Mouse (Mus musculus): ENCODE measurements around the gene Nav2.

Nav2 gene

DNA sequence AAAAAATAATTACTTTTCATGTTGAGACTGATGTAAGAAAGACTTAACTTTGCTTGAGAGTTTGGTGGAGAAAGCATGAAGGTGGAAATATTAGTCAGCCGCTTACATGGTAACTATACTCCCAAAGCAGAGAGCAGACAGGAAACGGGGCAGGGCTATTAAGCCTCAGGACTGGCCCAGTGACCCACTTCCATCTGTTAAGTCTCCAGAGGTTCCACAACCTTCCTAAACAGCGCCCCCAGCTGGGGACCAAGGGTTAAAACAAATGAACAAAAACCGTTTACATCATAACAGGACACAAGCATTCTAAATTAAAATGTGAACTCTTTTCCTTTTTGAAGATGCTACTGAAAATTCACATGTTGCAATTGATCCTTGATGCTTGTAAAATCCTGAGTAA is 29.7 kb downstream of the Nav2 start:
- WGBS, result 49% methylated on average over 4 of the region's 4 CpGs

DNA sequence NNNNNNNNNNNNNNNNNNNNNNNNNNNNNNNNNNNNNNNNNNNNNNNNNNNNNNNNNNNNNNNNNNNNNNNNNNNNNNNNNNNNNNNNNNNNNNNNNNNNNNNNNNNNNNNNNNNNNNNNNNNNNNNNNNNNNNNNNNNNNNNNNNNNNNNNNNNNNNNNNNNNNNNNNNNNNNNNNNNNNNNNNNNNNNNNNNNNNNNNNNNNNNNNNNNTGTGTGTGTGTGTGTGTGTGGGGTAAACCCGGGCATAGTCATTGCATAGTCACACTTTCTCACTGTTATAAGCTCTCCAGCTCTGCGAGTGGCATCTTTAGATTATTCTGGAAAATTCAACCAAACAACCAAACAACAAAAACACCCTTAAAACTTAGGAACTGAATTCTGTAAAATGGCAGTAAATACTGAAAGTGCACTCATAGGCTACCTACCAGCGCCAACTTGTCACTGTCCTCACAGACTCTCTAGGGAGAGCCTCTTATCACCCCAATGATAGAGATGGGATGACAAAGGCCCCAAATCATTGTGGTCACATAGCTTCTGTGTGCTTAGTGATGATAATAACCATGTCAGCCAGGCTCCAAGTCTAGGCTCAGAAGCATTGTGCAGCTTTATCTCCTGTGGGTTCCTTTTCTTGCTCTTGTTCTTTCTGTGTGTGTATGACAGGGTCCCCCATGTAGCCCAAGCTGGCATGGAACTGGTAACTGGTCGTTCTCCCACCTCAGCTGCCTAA is 40.0 kb downstream of the Nav2 start:
- 89% methylated on average over 4 of the region's 4 CpGs for WGBS

DNA sequence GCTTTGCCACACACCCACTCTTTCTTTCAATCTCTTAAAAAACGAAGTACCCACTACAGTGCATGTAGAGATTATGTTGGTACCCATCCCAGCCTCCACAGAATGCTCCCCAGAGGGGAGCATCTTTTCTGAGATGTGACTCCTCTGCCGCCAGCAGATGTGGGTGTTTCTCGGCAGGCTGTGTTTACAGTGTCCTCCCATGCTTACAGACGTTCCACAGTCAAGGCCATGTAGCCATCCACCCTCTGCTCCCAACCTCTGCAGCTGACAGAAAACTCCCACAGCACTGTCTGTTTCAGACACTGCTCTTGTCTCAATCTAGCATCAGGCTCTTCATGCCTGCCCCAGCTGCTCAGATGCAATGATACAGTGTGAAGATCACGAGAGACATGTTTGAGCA is 46.0 kb downstream of the Nav2 start:
- WGBS, result 42% methylated on average over 5 of the region's 5 CpGs

DNA sequence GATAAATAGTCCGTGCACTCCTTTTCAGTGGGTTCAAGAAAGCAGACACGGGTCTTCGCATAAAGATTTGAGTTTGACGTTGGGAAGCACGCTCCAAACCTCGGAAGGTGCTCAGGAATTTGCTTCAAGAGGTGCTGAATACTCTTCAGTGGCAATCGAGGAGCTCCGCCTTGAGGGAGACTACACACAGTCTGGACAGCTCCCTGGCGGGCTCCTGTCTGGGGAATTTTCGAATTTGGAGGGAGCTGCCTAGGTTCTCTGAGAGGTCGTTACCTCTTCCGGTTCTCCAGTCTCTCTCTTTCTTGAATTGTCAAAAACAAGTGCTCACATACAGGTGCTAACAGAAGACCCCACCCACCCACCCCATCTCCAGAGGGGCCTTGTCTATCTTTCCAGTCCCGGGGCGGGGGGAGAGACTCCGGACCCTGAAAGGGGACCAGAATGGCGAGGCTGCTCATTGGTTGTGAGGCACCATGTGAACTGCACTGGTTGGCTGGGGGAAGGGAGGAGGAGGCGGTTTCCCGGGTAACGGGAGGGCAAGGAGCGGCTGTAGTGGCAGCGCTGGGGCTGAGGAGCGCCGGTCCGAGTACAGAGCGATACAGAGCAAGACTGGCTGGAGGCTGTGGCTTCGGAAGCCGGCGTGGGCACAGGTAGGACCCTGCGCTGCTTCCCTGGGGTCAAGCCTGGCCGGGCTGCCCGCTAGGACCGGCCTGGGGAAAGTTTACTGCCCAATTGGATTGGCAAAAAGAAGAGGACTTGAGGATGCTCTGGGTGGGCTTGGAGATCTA is 50.2 kb downstream of the Nav2 start:
- WGBS, result 2% methylated on average over 32 of the region's 32 CpGs

DNA sequence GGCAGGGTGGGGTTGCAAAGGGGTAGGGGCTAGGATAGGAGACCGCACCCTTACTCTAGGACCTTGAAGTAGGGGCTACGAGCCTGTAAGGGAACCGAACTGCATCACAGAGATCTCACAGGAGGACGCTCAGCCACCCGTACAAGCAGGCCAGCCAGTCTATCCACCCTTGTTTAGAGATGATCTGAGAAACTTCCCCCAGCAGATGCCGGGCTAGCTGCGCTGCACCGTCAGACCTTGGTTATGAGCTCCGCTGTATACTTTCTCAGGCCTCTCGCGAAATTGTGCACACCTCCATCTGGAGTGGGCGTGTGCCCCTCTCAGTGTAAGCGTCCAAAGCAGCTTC is 50.8 kb downstream of the Nav2 start:
- WGBS, result 8% methylated on average over 13 of the region's 13 CpGs

DNA sequence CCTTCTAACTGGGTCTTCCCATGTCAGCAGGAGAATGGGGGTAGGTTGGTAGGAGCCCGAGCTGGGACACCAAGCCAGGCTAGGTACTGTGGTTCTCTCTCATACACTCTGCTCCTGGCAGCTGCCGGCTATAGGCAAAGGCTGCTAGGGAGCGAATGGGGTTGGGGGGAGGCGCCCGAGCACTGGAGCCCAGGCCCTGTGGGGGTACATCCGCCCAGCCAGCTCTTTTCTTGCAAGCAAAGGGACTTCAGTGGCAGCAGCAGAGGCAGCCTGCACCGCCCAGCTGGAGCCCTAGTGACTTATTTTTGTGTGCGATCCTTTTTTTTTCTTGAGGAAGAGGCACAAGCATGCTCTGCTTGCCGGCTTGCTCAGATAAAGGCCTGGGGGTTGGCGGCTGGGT is 51.6 kb downstream of the Nav2 start:
- WGBS, result 27% methylated on average over 10 of the region's 10 CpGs

DNA sequence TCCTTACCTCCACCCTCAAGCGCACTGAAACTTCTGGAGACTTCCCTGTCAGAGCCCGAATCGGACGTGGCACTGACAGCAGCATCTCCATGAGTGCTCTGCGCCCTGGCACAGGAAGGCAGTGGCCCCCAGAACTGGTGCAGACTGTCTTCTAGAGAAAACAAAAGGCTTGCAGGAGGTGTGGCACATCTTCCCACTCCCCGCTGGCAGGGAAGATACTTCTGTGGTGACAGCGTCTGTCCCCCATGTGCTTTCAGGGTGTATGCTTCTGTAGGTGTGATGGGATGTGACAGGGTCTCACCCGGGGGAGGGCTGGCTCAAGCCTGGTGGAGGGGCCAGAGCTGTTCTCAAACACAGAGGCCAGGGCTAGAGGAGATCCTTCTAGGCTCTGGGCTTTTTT is 53.0 kb downstream of the Nav2 start:
- WGBS, result 39% methylated on average over 8 of the region's 8 CpGs

DNA sequence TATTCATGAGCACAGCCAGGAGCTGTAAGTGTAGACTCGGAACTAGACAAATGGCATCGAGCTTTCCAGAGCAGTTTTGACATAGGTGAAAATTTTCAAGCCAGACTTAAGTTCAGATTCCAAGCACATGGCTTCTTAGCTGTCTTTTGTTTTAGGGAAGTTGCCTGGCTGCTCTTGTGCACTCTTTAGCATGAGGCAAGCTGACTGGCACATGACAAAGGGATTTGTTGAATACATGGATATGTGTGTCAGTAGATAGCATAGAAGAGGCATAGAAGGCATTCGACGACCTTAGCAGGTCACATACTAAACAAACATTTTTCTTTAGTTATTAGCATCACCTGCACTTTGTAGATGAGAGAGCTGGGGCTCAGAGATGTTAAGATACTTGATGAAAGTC is 53.4 kb downstream of the Nav2 start:
- 53% methylated on average over 4 of the region's 4 CpGs for WGBS

DNA sequence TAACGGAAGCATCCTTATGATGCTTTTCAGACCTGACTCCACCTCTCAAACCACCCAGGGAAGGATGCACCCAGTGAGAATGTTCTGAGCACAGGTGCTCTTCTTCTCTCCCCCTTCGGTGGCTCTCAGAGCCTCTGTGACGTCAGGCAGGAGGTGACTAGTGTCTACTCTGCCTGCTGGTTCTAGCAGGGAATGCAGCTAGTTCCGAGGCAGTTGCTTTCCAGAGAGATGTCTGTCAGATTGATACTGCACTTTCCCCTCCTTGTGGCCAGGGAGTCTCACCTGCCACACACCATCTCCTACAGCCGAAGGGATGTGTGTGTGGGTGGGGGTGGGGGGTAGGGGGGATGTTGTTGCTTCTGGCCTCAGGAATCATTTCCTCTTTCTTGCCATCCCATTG is 54.6 kb downstream of the Nav2 start:
- 40% methylated on average over 5 of the region's 5 CpGs for WGBS

DNA sequence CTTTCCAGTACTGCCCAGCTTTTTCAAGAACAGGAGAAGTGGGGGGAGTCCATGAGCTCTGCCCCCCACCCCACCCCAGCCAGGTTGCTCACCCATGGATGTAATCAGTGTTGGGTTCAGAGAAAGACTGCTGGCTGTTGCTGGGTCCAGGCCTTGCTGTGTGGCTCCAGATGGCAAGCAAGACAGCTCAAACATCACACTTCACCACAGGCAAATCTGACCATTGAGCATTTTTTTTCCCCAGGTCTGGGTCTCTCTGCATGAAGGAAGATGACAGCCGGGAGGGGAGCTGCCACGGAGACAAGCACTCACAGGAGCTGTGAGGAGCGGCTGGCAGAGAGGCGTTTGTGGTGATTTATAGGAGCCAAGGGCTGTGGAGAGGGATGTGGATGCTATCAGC is 55.0 kb downstream of the Nav2 start:
- 81% methylated on average over 4 of the region's 4 CpGs for WGBS

DNA sequence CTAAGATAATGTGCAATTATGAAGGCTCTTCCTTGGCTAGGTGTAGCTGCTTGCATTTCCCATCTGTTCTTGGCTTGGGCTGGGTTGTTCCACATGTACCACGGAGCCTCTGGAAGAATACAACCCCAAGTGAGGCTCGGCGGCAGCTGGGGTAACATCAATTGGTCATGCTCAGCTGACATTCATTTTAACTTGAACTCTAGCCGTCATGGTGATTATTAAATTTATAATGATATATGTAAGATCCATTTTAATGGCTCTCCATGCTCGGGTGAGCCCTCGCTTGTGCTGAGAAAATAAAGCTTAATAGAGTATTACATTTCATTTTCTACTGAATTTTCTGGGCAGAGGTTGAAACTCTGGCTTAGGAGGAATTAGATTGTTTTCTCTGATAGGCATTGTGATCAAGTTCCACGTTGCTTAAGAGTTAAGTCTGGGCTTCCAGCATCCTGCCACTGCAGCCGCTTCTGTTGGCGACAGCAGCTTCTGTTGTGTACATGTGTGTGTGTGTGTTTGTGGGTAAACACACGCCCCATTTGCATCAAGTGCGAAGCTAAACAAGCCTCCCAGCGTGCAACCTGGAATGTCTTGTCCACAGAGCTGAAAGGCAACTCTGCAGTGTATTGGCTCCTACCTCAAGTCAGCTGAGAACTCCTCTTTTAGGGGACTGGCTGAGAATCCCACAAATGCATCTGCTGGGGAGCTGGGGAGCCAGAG is 57.4 kb downstream of the Nav2 start:
- 61% methylated on average over 12 of the region's 12 CpGs for WGBS

DNA sequence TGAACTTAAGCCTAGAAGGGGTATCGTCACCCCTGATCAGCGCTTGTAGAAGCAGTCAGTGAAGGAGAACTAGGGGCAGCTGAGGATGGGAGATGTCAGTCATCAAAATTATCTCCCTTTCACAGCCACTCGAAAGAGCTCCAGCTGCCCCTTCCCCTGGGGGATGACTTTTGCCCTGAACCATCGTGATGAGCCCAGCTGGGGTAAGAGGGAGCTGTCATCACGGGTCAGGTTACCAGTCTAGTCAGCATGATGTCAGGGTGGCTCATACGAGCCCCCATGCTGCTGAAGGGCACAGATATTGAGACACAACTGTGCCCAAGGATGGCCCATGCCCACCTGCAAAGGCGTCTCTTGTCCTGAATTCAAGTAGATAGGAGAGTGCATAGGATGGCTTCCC is 72.5 kb downstream of the Nav2 start:
- WGBS, result 87% methylated on average over 7 of the region's 7 CpGs

DNA sequence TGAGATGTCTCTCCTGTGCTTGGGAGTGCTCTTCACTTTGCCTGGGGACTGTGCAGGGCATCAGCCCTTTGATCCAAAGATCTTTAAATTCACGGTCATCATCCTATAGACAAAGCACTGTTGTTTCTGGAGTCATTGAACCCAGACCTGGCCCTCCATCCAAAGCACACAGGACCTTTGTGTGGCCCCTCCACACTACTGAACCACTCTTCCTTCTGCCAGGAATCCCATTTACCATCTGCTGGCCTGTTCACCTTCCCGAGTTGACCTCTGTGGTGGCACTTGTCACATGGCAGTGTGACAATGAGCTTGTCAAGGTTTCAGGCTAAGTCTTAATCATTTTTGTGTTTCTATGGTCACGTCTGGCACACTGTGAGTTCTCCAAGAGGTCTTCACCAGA is 73.3 kb downstream of the Nav2 start:
- 76% methylated on average over 3 of the region's 3 CpGs for WGBS

DNA sequence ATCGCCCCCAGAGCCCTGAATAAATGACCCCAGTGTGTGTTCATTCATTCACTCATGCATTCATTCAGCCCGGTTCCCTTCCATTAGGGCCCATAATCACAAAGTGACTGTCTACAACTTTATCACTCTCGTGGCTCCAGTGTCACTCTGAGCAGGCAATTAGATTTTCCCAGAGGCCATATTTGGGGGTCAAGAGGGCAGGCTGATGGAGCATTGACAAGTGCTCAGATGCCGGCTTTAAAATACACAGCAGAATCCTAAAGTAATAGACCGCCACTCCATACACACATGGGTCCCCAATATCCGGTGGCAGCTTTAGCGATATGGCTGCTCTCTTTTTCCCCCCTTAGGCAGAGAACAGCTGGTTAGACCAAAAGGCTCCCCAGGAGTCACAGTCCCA is 74.1 kb downstream of the Nav2 start:
- WGBS, result 96% methylated on average over 7 of the region's 7 CpGs

DNA sequence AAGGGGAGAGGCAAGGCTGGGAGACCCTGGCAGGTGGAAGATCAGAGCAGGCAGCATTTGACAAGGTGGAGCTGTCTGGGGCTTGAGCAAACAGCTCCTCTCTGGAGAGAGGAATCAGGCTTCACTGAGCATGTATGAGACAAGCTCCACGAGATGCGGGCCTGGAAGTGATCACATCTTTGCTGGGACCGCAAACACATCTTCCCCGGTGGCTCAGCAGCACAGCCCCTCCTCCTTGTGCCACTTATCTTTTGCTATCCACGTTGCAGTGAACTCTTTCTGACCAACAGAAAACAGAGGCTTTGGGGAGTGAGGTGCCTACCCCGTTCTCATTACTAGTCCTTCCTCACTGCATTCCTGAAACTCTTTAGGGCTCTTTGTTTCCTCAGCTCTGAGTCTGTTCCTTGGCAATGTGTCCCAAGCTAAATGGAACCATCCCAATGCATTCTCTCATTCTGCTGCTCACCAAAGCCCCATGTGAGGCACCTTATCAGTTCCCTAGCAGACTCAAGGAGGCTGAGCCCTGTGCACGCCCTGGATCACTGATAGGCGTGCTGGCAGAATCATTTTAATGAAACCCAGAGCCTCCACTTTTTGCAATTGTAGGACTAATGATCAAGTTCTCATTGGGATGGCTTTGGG is 83.5 kb downstream of the Nav2 start:
- 71% methylated on average over 8 of the region's 8 CpGs for WGBS

DNA sequence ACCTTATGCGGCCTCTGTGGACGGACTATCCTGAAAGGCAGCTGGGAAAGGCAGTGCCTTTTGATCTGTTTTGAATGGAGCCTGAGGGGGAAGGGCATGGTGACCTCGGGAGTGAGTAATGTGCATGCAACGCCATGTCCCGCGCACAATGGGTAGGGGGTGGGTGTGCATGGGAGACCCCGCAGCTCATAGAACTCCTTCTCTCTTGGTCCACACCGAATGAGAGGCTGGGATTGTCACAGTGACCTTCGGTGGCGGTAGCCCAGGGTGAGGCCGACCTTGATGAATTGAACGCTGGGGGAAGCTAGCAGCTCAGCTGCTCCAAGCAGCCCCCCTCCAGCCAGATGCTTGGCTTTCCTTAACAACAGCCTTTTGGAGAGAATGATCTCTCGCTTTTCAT is 86.7 kb downstream of the Nav2 start:
- 39% methylated on average over 13 of the region's 13 CpGs for WGBS

DNA sequence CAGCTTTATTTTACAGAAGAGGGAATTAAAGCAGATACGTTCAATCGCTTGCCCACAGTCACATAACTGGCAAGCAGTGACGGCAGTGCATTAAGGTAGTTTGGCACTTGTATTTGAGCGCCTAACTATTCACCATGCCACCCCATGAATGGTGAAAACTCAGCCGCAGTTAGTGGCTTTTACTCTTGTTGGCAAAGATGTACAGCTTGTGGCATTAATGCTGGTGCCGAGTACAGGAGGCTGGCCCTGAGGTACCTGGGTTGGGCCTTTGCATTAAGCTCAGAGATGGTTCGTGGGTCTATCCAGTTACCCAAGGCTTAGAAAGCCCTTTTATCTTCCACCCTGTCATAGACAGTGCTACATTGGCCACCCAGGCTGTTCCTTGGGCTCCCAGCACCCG is 87.2 kb downstream of the Nav2 start:
- WGBS, result 83% methylated on average over 8 of the region's 8 CpGs

DNA sequence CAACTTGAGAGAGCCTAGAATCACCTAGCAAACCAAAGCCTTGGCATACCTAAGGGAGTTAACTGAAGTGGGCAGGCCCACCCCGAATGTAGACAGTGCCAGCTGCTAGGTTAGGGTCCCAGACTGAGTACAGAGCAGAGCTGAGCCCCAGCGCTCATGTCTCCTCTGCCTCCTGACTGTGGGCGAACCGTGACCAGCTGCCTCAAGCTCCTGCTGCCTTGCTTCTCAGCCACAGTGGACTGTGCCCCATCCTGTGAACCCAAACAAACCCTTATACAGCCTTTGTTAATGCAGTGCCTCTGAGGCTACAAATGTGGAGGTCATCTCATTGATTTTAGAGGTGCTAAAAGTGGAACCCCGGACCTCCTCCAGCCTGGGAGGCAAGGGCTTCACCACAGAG is 88.3 kb downstream of the Nav2 start:
- WGBS, result 84% methylated on average over 5 of the region's 5 CpGs

DNA sequence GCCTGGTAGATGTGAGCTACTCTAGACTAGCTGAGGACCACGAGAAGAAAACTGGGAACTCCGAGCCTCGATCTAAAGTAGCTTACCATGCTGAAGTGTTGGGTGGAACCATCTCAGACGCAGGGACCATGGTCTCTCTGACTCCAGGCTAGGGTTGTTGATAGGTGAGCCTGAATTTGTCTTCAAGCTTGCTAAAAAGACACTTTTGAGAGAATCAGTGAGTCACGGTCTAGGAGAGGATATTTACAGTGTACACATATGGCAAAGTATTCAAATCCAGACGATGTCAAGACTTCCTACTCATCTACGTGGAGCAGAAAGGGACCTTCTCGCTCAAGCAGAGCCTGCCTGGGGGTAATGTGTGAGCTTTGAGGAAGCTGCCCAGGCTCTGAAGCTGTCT is 89.6 kb downstream of the Nav2 start:
- WGBS, result 63% methylated on average over 8 of the region's 8 CpGs

DNA sequence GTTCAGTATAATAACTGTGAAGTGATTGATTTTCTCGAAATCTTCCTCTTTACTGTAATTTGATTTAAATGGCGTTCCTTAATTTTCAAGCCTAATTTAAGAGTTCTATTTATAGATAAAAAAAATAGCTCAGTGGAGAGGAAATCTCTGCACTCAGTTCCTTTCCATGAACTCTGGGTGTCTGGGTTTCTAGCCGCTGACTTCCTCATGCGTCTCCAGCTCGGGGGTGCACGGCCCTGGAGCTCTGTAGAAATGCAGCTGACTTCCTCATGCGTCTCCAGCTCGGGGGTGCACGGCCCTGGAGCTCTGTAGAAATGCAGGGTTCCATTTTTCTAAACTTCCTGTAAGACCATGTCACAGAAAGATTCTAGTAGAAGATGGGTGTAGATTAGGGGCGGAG is 90.1 kb downstream of the Nav2 start:
- WGBS, result 63% methylated on average over 10 of the region's 10 CpGs

DNA sequence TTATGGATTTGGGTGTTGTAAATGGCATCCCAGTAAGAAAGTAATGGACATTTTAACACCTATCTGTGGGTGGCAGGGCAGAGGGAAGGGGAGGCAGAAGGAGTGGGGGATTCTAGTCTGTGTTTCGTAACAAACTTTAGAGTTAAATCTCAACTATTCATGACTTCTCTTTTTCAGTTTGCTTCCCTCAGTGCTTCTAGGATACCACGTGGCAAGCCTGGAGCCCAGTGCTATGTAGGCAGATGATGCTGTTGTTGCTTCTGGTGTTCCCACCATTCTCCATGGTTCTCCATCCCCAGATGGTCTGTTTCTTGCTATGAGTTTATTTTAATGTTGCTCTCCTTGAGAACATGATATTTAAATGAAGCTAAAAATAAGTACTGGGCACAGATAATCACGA is 92.3 kb downstream of the Nav2 start:
- WGBS, result 41% methylated on average over 3 of the region's 3 CpGs

DNA sequence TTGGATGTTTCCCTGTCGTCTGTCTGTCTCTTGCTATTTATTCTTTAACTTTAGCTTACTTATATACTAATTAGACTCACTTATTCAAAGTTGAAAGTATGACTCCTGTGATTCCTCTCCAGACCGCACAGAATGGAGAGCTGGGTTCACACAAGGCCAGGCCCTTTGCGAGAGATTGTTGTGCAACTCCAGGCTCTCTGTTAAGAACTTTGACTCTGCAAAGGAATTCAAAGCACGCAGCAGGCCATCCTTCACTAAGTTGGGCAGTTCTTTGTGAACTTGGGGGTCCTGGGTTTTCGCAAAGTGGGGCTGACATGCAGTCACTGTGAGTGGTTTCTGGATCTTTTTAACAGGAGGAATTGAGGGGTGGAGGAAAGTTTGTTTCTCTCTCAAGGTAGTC is 95.9 kb downstream of the Nav2 start:
- WGBS, result 82% methylated on average over 5 of the region's 5 CpGs

DNA sequence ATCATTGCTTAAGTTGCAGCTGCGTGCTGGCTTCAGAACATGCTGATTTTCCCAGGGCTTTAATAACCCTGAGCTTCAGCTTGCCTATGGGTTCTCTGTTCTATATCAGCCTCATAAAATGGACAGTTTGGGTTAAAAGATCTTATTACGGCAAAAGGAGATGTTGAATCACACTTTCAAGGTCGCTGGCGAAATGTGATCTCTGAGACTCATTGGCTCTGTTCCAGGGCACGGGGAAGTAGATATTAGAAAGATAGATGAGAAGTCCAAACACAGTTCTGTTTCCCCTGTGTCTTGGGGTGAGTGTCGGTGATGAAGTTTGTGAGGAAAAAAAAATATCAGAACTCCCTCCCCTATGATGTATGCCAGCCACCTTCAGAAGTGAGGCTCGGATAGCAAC is 98.4 kb downstream of the Nav2 start:
- WGBS, result 77% methylated on average over 7 of the region's 7 CpGs
